Mouse (Mus musculus) gastrocnemius, postnatal 25 days (tissue): ENCODE measurements at regions not wholly inside any gene's neighbourhood (a gene's known extent, or its start where the extent isn't known, plus 50 kb on each side); places are given as distances from the start of the nearest gene placed in this dataset.
"Not testable (repeated sequence)": the region's sequence is repeated elsewhere in the genome, so short reads cannot be mapped to it uniquely, and the experiment has no call there.

Experiments
- DNase-seq: peaks from one replicate; pipeline ENCODE4 v3.0.0; 2022

DNA sequence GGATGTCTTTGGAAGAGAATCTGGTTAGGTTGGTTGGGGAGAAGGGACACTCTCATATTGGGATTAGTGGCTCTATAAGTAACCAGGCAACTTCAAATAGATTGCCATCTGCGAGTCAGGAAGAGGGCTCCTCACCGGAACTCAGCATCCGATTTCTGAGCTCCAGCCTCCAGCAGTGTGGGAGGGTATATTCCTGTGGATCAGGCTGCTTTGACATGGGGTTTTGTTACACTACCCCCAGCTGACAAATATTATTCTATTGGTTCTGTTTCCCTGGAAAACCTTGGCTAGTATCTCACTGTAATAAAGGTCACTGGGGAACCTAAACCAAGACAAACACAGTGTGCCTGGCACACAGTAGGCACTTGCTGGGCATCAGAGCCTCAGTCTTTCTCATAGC lies 179.9 kb downstream of the Enc1 start:
- no peak for DNase-seq

DNA sequence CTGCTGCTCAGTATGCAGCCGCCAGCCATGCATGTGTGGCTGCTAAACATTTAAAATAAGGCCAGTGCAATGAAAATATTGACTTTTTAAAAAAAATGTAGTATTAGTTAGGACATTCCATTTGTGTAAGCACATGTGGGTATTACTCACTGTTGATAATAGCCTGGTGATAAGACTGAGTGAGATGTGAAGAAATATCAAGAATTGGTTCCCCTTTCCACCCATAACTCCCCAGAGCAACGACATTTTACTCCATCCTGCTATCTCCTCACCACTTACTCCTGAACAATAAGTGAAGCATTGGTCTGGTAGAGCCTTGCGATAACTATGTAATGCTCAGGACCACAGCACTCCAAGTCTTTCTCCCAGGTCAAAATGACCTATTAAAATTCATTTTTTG lies 178.2 kb downstream of the Enc1 start:
- DNase-seq: no peak

GRCm38 (mm10) chr13:97418681-97419080 lies 177.8 kb downstream of the Enc1 start:
- DNase-seq: no peak

GRCm38 (mm10) chr13:97418081-97418480 lies 177.2 kb downstream of the Enc1 start:
- no peak for DNase-seq

DNA sequence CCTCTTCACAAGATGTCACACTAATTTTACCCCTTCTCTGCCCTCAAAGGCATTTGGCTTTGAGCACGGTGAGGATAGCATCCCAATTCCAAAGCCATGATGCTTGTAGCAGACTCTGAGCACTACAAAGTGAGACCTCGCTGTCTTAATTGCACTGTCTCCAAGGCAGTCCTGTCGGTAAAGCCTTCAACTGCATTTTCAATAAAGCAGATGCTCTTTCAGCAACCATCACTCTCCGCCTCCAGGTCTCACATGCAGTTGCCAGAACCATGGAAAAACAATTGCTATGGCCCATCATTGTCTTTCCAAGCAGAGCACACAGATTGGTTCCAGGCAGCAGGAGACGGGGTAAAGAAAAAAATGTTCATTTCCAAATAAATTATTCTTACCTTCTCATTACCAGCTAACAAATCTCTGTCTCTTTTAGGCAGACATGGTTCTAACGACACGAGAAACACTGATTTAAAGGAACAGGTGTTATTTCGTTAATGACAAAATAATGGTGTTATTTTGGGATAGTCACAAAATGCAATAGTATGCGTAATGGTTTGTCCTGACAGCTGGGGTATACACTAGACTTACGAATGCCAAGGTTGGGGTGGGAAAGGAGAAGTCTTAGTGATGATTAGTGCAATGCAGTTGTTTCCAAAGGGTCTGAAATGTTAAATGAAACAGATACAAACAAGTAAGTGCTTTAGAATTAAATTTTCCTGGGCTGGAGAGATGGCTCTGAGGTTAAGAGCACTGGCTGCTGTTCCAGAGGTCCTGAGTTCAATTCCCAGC lies 175.2 kb downstream of the Enc1 start:
- peak; percentile 16 for DNase-seq

DNA sequence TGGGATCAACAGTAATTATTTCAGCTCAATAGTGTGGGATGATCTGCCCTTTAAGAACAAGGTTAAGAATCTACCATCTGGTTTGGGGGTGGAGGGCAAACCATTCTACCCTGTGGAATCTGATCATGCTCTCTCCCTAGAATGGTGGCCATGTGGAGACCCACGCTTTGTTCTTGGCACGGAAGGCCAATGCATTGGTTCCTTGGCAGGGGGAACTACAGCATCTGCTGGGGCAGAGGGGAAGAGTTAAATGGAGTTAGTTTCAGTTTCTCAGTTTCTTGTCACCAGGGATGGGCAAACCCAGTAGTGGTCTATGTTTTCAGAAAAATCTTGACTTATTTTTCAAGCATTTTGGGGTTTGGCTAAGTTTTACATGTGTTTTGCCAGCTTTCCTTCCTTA lies 174.5 kb downstream of the Enc1 start:
- no peak for DNase-seq

DNA sequence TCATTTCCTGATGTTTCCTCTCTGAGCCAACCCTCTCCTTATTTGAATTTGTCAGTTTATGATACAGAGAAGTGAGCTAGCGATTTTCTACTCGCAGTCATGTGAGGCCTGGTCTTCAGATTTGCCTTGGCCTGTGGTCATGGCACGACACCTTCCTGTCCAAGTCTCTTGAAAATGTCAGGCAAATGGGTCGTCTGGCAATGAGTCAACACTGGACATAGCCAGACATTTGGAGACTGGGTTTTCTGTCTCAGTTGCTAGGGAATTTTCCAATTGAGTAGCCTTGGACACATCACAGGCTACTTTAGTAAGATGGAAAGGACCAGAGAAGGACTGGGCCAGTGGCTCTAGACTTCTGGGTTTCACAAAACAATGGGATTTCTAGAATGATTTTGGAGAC lies 171.2 kb downstream of the Enc1 start:
- no peak for DNase-seq

- no peak for DNase-seq
These were observed 169.8 kb downstream of the Enc1 start for GRCm38 (mm10) chr13:97410550-97411201.

DNA sequence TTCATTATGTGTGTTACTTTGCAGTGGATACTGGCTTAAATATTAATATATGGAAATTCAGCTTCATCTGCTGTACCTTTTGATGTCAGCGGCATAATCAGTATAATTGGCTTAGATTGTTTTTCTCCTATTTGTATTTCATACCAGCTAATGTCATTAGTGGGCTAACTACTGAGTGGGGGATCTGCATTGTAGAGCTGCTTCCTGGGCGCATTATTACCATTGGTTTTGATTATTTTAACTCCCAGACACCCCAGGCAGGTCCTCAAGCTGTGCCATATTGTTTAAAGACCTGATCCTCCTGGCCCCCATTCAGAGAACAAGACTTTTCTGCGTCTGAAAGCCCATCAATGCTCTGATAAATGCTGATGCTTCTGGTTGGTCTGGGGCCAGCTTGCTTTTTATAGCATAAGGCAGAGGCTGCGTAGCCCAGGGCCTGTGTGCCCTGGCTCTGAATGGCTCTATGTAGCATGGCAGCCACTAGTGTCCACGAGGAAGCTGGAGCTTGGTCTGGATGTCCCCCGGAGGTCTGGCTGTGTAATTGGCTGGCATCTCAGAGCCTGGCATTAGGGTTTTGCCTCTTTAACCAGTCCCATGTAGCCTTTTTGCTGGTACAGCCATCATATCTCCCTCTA lies 169.1 kb downstream of the Enc1 start:
- DNase-seq: no peak

DNA sequence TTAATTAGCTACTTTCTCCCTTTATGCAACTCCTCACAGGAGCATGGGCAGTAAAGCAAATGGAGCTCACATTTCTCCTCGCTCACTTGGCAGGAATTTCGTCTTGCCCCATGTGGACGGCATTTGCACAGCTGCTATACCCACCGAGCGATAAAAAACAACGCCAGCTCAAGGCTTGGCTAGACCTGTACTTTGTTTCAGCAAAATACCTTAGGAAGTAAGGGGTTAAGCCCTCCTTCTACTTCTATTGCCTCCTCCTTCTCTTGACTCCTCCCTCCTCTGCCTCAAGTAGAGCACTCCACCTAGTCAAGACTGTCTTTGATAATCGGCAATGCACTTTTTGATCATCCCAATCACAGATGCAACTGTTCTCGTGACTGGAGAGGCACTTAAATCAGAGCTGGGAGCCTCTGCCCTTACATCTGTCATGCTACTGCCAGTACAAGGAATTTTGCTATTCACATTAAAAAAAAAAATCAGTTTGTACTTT lies 168.4 kb downstream of the Enc1 start:
- no peak for DNase-seq

- DNase-seq: no peak
These were observed 167.7 kb downstream of the Enc1 start for GRCm38 (mm10) chr13:97408414-97409290.

DNA sequence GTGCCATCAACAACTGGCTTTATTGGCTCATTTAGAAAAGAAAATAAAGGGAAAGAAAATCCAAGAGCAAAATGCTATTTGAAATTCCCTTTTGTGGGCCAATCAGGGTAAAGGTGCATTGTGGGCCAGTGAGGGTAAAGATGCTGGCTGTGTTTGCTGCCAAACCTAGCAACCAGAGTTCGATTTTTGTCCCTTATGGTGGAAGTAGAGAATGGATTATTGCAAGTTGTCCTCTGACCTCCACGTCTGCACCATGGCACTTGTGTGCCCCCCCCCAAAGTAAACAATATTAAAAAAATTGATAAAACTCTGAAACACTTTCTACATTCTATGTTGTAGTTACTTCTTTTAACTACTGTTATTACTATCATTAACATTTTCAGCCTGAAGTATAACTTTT lies 166.9 kb downstream of the Enc1 start:
- DNase-seq: no peak

GRCm38 (mm10) chr13:97406678-97407077 lies 165.8 kb downstream of the Enc1 start:
- DNase-seq: no peak

GRCm38 (mm10) chr13:97402164-97402761 lies 161.4 kb downstream of the Enc1 start:
- DNase-seq: no peak

- DNase-seq: no peak
These were observed 160.7 kb downstream of the Enc1 start for GRCm38 (mm10) chr13:97401620-97402019.

GRCm38 (mm10) chr13:97398041-97398440 lies 157.1 kb downstream of the Enc1 start:
- no peak for DNase-seq

DNA sequence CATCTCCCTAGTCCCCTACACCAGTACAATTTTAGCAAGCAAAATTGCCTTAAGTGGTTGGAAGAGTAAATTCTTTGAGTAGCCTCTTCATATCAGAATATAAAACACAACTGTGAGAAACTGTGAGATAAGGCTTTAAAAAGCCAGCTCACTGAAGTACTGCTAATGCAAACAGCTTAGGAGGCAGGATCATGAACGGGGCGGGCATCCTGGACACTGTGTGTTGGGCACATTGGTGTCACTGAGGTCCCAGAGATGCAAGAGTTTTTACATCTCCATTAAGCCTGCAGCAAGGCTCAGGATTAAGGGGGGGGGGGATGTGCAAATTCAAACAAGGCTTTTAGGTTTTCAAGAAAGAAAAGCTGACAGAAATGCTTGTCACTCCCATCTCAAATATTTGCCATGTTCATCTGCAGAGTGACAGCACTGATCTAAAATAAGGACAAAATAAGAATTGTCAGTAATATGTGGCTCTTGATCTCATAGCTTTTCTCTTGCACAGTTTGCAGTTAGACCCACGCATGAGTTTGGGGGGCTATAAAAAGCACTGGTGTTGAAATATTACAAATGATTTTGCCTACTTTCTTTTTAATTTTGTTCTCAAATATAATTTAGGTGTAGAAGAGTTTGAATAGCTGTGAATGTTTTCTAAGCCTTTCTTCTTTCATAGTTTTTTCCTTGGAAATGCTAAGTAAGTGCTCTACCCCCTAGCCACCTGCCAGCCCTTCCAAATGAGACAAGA lies 156.2 kb downstream of the Enc1 start:
- no peak for DNase-seq

GRCm38 (mm10) chr13:97396286-97396685 lies 155.4 kb downstream of the Enc1 start:
- not testable (repeated sequence) for DNase-seq

GRCm38 (mm10) chr13:97394756-97395454 lies 154.0 kb downstream of the Enc1 start:
- no peak for DNase-seq

DNA sequence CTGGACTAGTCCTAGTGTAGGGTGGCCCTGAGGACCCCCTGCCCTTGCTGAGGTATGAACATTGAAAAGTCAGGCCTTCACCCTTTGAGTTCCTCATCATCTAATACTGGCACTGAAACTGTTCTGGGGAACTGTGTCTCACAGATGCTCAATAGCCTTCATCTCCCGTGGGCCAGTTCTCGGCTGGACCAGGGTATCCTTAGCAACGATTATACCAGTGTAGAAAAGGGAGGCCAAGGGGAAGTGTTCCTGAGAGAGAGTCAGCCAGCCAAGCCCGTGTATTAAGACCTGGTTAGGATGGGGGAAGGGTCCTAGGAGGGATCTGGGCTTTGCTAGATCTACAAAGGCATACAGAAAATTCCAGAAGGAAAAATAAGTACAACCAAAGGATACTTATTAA lies 153.2 kb downstream of the Enc1 start:
- DNase-seq: no peak
